Mouse (Mus musculus): ENCODE measurements around the gene Ccdc9.
"Not testable (repeated sequence)": the region's sequence is repeated elsewhere in the genome, so short reads cannot be mapped to it uniquely, and the experiment has no call there.

The Ccdc9 gene

GRCm38 (mm10) chr7:16273081-16273765 is 13.4 kb downstream of the Ccdc9 start, which contains the start of gene Inafm1:
TSS of gene Inafm1 (minus strand) at chr7:16273617.
- peak; percentile 83 for DNase-seq (ENCODE audit: low read depth, low spot score)

DNA sequence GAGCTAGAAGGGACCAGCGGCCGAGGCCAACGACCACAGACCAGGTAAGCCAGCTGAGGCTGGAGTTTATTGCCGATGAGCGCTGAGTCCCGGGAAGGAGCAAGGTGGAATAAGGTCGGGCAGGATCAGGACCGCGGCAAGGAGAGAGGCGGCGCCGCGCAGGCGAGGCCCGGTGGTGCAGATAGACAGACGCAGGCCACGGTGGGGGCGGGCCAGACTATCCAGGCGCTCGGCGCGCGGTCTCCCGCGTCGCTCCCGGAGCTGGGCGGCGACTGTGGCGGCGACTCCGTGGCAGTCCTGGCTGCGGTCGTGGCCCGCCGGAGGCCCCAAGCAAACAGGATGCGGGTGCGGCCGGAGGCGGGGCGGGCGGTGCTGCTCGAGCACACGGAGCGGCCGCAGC is 13.9 kb downstream of the Ccdc9 start:
- DNase-seq (ENCODE audit: low read depth, low spot score): peak; percentile 77

- no peak for DNase-seq (ENCODE audit: low read depth, low spot score)
These were observed 15.5 kb downstream of the Ccdc9 start for GRCm38 (mm10) chr7:16271139-16271538.

DNA sequence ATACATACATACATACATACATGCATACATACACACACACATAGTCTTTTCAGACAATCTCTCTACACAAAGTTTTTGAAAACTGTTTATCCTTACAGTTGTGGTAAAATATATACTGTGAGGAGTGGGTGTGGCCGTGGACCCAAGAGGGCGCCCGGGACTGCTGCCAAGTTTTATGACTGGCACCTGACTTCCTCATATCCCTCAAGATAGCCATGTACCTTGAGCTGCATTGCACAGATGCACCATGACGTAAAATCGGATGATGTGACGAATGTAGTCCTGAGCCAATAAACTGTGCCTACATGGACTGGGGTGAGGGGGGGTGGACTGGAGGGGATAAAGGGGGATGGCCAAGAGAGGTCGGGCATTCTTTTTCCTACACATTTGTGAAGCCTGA is 20.0 kb downstream of the Ccdc9 start:
- DNase-seq (ENCODE audit: low read depth, low spot score): not testable (repeated sequence)

GRCm38 (mm10) chr7:16265856-16266255 is 20.7 kb downstream of the Ccdc9 start:
- no peak for DNase-seq (ENCODE audit: low read depth, low spot score)

GRCm38 (mm10) chr7:16263843-16264242 is 22.8 kb downstream of the Ccdc9 start:
- no peak for DNase-seq (ENCODE audit: low read depth, low spot score)

- peak; percentile 70 for DNase-seq (ENCODE audit: low read depth, low spot score)
These were observed 23.4 kb downstream of the Ccdc9 start for GRCm38 (mm10) chr7:16263015-16263787.

- no peak for DNase-seq (ENCODE audit: low read depth, low spot score)
These were observed 25.5 kb downstream of the Ccdc9 start for GRCm38 (mm10) chr7:16261097-16261496.

DNA sequence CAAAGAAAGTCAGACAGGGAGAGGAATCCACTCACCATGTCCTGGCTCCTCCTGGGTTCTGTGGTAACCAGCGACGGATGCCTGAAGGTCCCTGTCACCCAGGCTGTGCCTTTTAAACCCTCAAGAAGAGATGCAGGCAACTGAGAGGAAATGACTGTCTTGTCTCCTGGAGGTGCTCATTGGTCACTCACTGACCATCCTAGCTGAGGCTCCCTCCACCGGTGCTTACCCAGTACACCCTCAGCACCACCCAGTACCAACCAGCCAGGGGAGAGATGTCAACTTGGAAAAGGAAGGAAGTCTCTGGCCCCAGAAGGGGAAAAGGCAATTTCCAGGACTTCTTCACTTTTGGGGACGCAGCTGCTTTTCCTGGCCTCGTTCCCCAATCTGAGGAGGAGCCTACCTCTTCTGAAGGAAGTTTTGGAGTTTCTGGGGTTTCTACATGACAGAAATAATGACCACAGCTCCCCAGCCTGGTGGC is 27.4 kb downstream of the Ccdc9 start, which contains the start of gene C5ar1:
Gene C5ar1, minus strand, starts transcription at position 431 of the 481 bp plus-strand sequence.
- DNase-seq (ENCODE audit: low read depth, low spot score): no peak

- DNase-seq (ENCODE audit: low read depth, low spot score): no peak
These were observed 28.8 kb downstream of the Ccdc9 start for GRCm38 (mm10) chr7:16257830-16258229.

- DNase-seq (ENCODE audit: low read depth, low spot score): not testable (repeated sequence)
These were observed 30.6 kb downstream of the Ccdc9 start for GRCm38 (mm10) chr7:16255963-16256362.

DNA sequence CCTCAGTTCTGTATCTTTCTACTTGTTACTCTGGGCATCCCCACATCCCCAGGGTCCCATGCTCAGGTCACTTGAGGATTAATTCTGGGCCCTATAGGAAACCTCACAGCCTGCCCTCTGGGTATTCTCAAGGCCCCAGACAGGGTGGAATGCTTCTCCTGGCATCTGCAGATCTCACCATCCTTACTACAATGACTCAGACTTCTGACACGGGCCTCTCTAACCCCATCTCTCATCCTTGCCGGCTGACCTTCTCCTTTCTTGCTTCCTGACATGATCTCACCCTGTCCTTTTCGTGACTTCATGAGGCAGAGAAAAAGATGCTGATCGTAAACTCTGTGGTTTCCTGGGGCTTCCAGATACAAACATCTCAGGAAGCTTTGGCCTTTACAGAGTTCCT is 32.4 kb downstream of the Ccdc9 start:
- DNase-seq (ENCODE audit: low read depth, low spot score): no peak

DNA sequence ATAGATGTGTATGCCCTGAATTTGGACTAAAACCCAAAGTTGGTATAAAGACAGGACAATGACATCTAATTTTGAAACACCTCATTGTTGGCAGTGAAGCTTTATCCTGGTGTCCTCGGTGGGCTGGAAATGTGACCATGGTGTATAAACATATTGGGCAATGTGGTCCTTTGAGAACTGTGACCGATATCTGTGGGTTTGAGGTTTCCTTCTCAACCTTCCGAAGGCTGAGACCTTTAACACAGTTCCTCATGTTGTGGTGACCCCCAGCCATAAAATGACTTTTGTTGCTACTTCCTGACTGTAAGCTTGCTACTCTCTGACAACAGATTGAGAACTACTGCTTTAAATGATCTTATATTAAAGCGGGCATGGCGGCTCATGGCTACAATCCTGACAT is 35.9 kb downstream of the Ccdc9 start:
- no peak for DNase-seq (ENCODE audit: low read depth, low spot score)

GRCm38 (mm10) chr7:16245958-16246357 is 40.6 kb downstream of the Ccdc9 start:
- no peak for DNase-seq (ENCODE audit: low read depth, low spot score)

GRCm38 (mm10) chr7:16244067-16244466 is 42.5 kb downstream of the Ccdc9 start, which contains the start of gene C5ar2:
TSS of gene C5ar2 (minus strand) at chr7:16244154.
- no peak for DNase-seq (ENCODE audit: low read depth, low spot score)

DNA sequence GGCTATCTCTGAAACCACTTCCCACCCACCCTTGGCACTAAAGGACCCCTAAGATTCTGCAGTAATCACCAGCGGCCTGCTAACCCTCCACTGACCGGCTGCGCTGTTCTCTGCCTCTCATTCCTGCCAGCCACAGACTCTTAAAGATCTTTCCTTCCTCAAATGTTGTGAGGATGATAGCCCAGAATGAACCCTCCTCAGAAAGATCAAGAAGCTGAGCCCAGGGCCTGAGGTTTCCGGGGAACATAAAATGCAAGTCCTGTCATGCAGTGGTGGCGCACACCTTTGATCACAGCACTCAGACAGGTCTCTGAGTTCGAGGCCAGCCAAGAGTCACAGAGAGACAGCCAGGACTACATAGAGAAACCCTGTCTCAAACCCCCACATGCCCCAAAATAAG is 44.4 kb downstream of the Ccdc9 start:
- DNase-seq (ENCODE audit: low read depth, low spot score): no peak

GRCm38 (mm10) chr7:16241787-16242186 is 44.8 kb downstream of the Ccdc9 start:
- no peak for DNase-seq (ENCODE audit: low read depth, low spot score)

DNA sequence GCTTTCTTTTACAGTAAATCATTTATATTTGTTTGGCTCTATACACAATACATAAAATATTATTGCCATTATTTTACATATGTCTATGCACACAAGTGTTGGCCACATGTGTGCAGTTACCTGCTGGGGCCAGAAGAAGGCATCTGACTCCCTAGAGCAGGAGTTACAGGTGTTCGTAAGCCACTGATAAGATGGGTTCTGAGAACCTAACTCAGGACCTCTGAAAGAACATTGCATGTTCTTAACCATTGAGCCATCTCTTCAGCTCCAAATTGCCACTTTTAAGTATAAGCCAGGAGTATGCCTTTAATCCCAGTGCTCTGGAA is 45.7 kb downstream of the Ccdc9 start:
- no peak for DNase-seq (ENCODE audit: low read depth, low spot score)

DNA sequence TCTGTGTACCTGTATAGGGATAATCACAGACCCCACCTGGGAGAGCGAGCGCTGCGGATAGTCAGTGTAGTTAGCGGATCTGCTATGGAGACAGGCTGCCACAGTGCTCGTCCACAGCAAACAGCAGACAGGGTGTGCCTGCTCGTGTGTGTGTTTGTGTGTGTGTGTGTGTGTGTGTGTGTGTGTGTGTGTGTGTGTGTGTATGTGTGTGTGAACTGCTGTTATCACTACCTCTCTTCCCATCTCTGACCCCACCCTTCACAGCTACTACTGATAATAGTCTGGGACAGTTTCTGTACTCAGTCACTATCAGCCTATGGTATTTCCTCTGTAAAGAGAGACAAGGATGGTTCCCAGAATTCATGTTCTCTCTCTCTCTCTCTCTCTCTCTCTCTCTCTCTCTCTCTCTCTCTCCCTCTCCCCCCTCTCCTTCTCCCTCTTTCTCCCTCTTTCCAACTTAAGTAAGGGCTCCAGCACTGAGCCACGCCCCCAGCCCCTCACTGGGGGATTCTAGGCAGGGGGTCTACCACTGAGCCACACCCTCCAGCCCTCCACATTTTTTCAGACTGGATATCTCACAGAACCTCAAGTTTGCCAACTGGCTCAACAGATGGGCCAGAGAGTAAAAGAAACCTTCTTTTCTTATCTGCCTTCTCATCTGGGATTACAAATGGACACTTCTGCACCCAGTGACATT is 46.2 kb downstream of the Ccdc9 start:
- DNase-seq (ENCODE audit: low read depth, low spot score): peak; percentile 41

- DNase-seq (ENCODE audit: low read depth, low spot score): no peak
These were observed 47.0 kb downstream of the Ccdc9 start for GRCm38 (mm10) chr7:16239554-16239997.

DNA sequence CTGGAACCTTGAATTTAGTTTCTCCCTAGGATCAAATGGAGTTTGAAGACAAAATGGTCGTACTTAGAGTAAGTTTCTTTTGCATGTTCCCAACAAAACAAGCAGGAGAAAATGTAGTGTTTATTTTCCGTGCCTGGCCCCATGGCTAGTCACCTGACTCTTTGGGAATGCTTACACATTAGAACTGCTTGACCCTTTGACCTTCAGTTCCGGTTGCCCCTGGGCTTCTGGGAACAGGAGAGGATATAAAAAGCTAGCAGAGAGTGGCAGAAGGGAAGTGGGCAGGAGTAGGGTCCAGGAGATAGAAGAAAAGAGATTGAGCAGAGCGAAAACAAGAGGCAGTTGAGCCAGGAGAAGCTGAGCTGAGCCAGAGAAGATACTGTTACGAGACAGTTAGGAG is 56.7 kb downstream of the Ccdc9 start:
- no peak for DNase-seq (ENCODE audit: low read depth, low spot score)
